ENCODE assay signal across 16 mouse cellular contexts in genomic region chr5:100915411-100915810, GRCm38 (mm10).
"Had no signal": no experiment of that assay in that cellular context is flagged by ENCODE, and none has a peak within 500 bp of the region (broad histone marks: within the 10 kb centered on the region; RNA-seq: fewer than 3 reads in every experiment).

No protein-coding gene starts in this region.

- H3K9me3 ChIP-seq: heart, embryonic 13.5 days; heart, embryonic 15.5 days; hindbrain, embryonic 13.5 days; hindbrain, embryonic 15.5 days; kidney, embryonic 15.5 days; limb, embryonic 12.5 days; limb, embryonic 15.5 days; liver, embryonic 13.5 days; liver, embryonic 15.5 days had no signal

- H3K4me1 ChIP-seq: hindbrain, embryonic 13.5 days; hindbrain, embryonic 15.5 days; kidney, embryonic 15.5 days; limb, embryonic 12.5 days; limb, embryonic 15.5 days; liver, embryonic 13.5 days; liver, embryonic 15.5 days had no signal

- H3K9ac ChIP-seq: heart, embryonic 13.5 days; heart, embryonic 15.5 days; hindbrain, embryonic 13.5 days; hindbrain, embryonic 15.5 days; kidney, embryonic 15.5 days; limb, embryonic 12.5 days; limb, embryonic 15.5 days; liver, embryonic 13.5 days; liver, embryonic 15.5 days had no signal

- H3K4me3 ChIP-seq: gastrocnemius, adult 2 months; heart, adult 2 months; heart, embryonic 13.5 days; heart, embryonic 15.5 days; hindbrain, embryonic 13.5 days; hindbrain, embryonic 15.5 days; kidney, embryonic 15.5 days; limb, embryonic 12.5 days; limb, embryonic 15.5 days; liver, embryonic 13.5 days; liver, embryonic 15.5 days had no signal

- ATAC-seq: intestine, embryonic 16.5 days had no signal

- DNase-seq: heart, adult 11 months; layer of hippocampus, adult 9-11 months had no signal

- H3K4me2 ChIP-seq: heart, embryonic 11.5 days; heart, embryonic 13.5 days; heart, embryonic 15.5 days; hindbrain, embryonic 13.5 days; hindbrain, embryonic 15.5 days; kidney, embryonic 15.5 days; limb, embryonic 12.5 days; limb, embryonic 15.5 days; liver, embryonic 13.5 days; liver, embryonic 15.5 days had no signal

- H3K36me3 ChIP-seq: heart, embryonic 13.5 days; heart, embryonic 15.5 days; hindbrain, embryonic 13.5 days; hindbrain, embryonic 15.5 days; kidney, embryonic 15.5 days; limb, embryonic 12.5 days; limb, embryonic 15.5 days; liver, embryonic 13.5 days; liver, embryonic 15.5 days had no signal

- H3K27ac ChIP-seq: gastrocnemius, adult 2 months; heart, adult 2 months; heart, embryonic 13.5 days; heart, embryonic 15.5 days; hindbrain, embryonic 13.5 days; hindbrain, embryonic 15.5 days; hindbrain, postnatal 0 days; kidney, embryonic 15.5 days; limb, embryonic 12.5 days; limb, embryonic 15.5 days; liver, embryonic 13.5 days; liver, embryonic 15.5 days had no signal

- H3K27me3 ChIP-seq: liver, embryonic 13.5 days; liver, embryonic 15.5 days had no signal
